Mouse (Mus musculus): ENCODE results near the gene Olfr9. TPM values are rescaled to one million over a fixed set of nuclear protein-coding genes. Genes with fewer than 3 reads are reported as not detected.
"Not testable (repeated sequence)": the region's sequence is repeated elsewhere in the genome, so short reads cannot be mapped to it uniquely, and the experiment has no call there.

Gene Olfr9
- not detected in 2 replicates for total RNA-seq (2014; rRNA removed; ENCODE audit: low replicate concordance)
- not detected in 2 replicates for polyA plus RNA-seq (2015; fragmentation: Nextera tagmentation; extraction: Ambion mirVana)

- H3K4me1 ChIP-seq (ENCODE audit: control insufficient read depth, insufficient read depth); H3K4me3 ChIP-seq (ENCODE audit: low read depth, low read length); DNase-seq (ENCODE audit: low spot score); H3K4me2 ChIP-seq (ENCODE audit: low read depth, low read length); ATAC-seq (ENCODE audit: insufficient read depth, low read depth); H3K9ac ChIP-seq (replicated peaks; ENCODE audit: low read depth, low read length); H3K27ac ChIP-seq (ENCODE audit: low read depth); H3K27me3 ChIP-seq (ENCODE audit: control insufficient read depth, insufficient read depth, low read length); H3K9me3 ChIP-seq (replicated peaks; ENCODE audit: control insufficient read depth, low read length); H3K36me3 ChIP-seq (replicated peaks; ENCODE audit: control insufficient read depth, insufficient read depth, low read length): not testable (repeated sequence)
- 25% methylated on average over 1 of the region's 1 CpGs for WGBS
These were observed at the start of gene Olfr9 for GRCm38 (mm10) chr10:128989131-128989530. TSS of gene Olfr9 (plus strand) at chr10:128989431.

GRCm38 (mm10) chr10:128940475-128941061 lies 48.7 kb upstream of the Olfr9 start:
- H3K9me3 ChIP-seq (replicated peaks; ENCODE audit: control insufficient read depth, low read length): no peaks in the 10 kb centered on the region
- WGBS: 77% methylated on average over 10 of the region's 10 CpGs
- no peak overlapping the region for H3K27ac ChIP-seq (ENCODE audit: low read depth)
- TF ChIP-seq EP300 (IDR thresholded peaks at IDR 0.05; ENCODE audit: low read depth) (no peak), CTCF (IDR thresholded peaks at IDR 0.05; ENCODE audit: low read depth) (no peak)
- no peak overlapping the region for H3K4me3 ChIP-seq (ENCODE audit: low read depth, low read length)
- no peak overlapping the region for H3K9ac ChIP-seq (replicated peaks; ENCODE audit: low read depth, low read length)
- H3K4me1 ChIP-seq (ENCODE audit: control insufficient read depth, insufficient read depth): 0 out of 2 replicates have a peak, but pooled peaks cover 7% of the 10 kb centered on the region
- no peaks in the 10 kb centered on the region; the same call in 1 of the 2 replicates for H3K36me3 ChIP-seq (replicated peaks; ENCODE audit: control insufficient read depth, insufficient read depth, low read length)
- no peak overlapping the region for H3K4me2 ChIP-seq (ENCODE audit: low read depth, low read length)
- no peak for ATAC-seq (ENCODE audit: insufficient read depth, low read depth)
- no peaks in the 10 kb centered on the region for H3K27me3 ChIP-seq (ENCODE audit: control insufficient read depth, insufficient read depth, low read length)
- DNase-seq (ENCODE audit: low spot score): no peak

GRCm38 (mm10) chr10:128945675-128946074 lies 43.6 kb upstream of the Olfr9 start:
- Histone ChIP-seq H3K27ac (ENCODE audit: low read depth) (no peak overlapping the region), H3K4me3 (ENCODE audit: low read depth, low read length) (no peak overlapping the region), H3K36me3 (replicated peaks; ENCODE audit: control insufficient read depth, insufficient read depth, low read length) (no peaks in the 10 kb centered on the region; the same call in 1 of the 2 replicates), H3K9me3 (replicated peaks; ENCODE audit: control insufficient read depth, low read length) (no peaks in the 10 kb centered on the region), H3K4me1 (ENCODE audit: control insufficient read depth, insufficient read depth) (no peaks in the 10 kb centered on the region), H3K4me2 (ENCODE audit: low read depth, low read length) (no peak overlapping the region), H3K9ac (replicated peaks; ENCODE audit: low read depth, low read length) (no peak overlapping the region), H3K27me3 (ENCODE audit: control insufficient read depth, insufficient read depth, low read length) (no peaks in the 10 kb centered on the region)
- TF ChIP-seq EP300 (IDR thresholded peaks at IDR 0.05; ENCODE audit: low read depth) (no peak), CTCF (IDR thresholded peaks at IDR 0.05; ENCODE audit: low read depth) (peak; percentile 79)
- 17% methylated on average over 3 of the region's 3 CpGs for WGBS
- ATAC-seq (ENCODE audit: insufficient read depth, low read depth): peak; percentile 65; the same call in 1 of the 2 replicates
- DNase-seq (ENCODE audit: low spot score): peak; percentile 51

- no peak overlapping the region for H3K4me2 ChIP-seq (ENCODE audit: low read depth, low read length)
- no peak overlapping the region for H3K9ac ChIP-seq (replicated peaks; ENCODE audit: low read depth, low read length)
- H3K9me3 ChIP-seq (replicated peaks; ENCODE audit: control insufficient read depth, low read length): no peaks in the 10 kb centered on the region
- DNase-seq (ENCODE audit: low spot score) (no peak), ATAC-seq (ENCODE audit: insufficient read depth, low read depth) (no peak)
- no peak for TF ChIP-seq CTCF (IDR thresholded peaks at IDR 0.05; ENCODE audit: low read depth)
- no peaks in the 10 kb centered on the region for H3K4me1 ChIP-seq (ENCODE audit: control insufficient read depth, insufficient read depth)
- H3K27ac ChIP-seq (ENCODE audit: low read depth): no peak overlapping the region
- no peaks in the 10 kb centered on the region for H3K27me3 ChIP-seq (ENCODE audit: control insufficient read depth, insufficient read depth, low read length)
- no peak overlapping the region for H3K4me3 ChIP-seq (ENCODE audit: low read depth, low read length)
- 83% methylated on average over 4 of the region's 4 CpGs for WGBS
- no peaks in the 10 kb centered on the region; the same call in 1 of the 2 replicates for H3K36me3 ChIP-seq (replicated peaks; ENCODE audit: control insufficient read depth, insufficient read depth, low read length)
These were observed 41.7 kb upstream of the Olfr9 start for GRCm38 (mm10) chr10:128947496-128947895.

GRCm38 (mm10) chr10:128950208-128950887 lies 38.9 kb upstream of the Olfr9 start:
- no peaks in the 10 kb centered on the region for H3K9me3 ChIP-seq (replicated peaks; ENCODE audit: control insufficient read depth, low read length)
- H3K36me3 ChIP-seq (replicated peaks; ENCODE audit: control insufficient read depth, insufficient read depth, low read length): 0 out of 2 replicates have a peak, but pooled peaks cover 6% of the 10 kb centered on the region
- no peak overlapping the region for H3K27ac ChIP-seq (ENCODE audit: low read depth)
- ATAC-seq (ENCODE audit: insufficient read depth, low read depth) (no peak), DNase-seq (ENCODE audit: low spot score) (no peak)
- 55% methylated on average over 16 of the region's 16 CpGs for WGBS
- no peak overlapping the region for H3K9ac ChIP-seq (replicated peaks; ENCODE audit: low read depth, low read length)
- TF ChIP-seq CTCF (IDR thresholded peaks at IDR 0.05; ENCODE audit: low read depth) (no peak), EP300 (IDR thresholded peaks at IDR 0.05; ENCODE audit: low read depth) (no peak)
- no peaks in the 10 kb centered on the region for H3K4me1 ChIP-seq (ENCODE audit: control insufficient read depth, insufficient read depth)
- H3K27me3 ChIP-seq (ENCODE audit: control insufficient read depth, insufficient read depth, low read length): no peaks in the 10 kb centered on the region
- no peak overlapping the region for H3K4me3 ChIP-seq (ENCODE audit: low read depth, low read length)
- no peak overlapping the region for H3K4me2 ChIP-seq (ENCODE audit: low read depth, low read length)

Measured in heart, postnatal 0 days (tissue).